Mouse (Mus musculus) fat pad, adult 2 months (tissue): ENCODE measurements around the gene Gm10271.

ENCODE experiments used
- DNase-seq: peaks from one replicate; pipeline ENCODE4 v3.0.0-alpha.2; 2011; ENCODE audit warnings: low read depth, low spot score; ENCODE audit errors: extremely low read depth

The Gm10271 gene

GRCm38 (mm10) chr10:116972509-116972908, at the start of gene Gm10271:
Gene Gm10271 (minus strand): TSS chr10:116972609.
- no peak for DNase-seq

GRCm38 (mm10) chr10:117021020-117021754, 48.8 kb upstream of the Gm10271 start:
- no peak for DNase-seq

- DNase-seq = no peak
Measured at GRCm38 (mm10) chr10:117018281-117018840, 46.0 kb upstream of the Gm10271 start.

GRCm38 (mm10) chr10:117014565-117014964, 42.2 kb upstream of the Gm10271 start:
- DNase-seq = no peak

GRCm38 (mm10) chr10:117013689-117014390, 41.4 kb upstream of the Gm10271 start:
- DNase-seq = no peak

GRCm38 (mm10) chr10:117011047-117011446, 38.6 kb upstream of the Gm10271 start:
- DNase-seq = no peak

- no peak for DNase-seq
Measured at GRCm38 (mm10) chr10:117009691-117010090, 37.3 kb upstream of the Gm10271 start.

- DNase-seq = no peak
Measured at GRCm38 (mm10) chr10:117005707-117006464, 33.5 kb upstream of the Gm10271 start.

- no peak for DNase-seq
Measured at GRCm38 (mm10) chr10:117004695-117005094, 32.3 kb upstream of the Gm10271 start.

GRCm38 (mm10) chr10:117000975-117001374, 28.6 kb upstream of the Gm10271 start:
- DNase-seq = no peak

- DNase-seq = no peak
Measured at GRCm38 (mm10) chr10:116998716-116999455, 26.5 kb upstream of the Gm10271 start.

- DNase-seq = no peak
Measured at GRCm38 (mm10) chr10:116996236-116996600, 23.8 kb upstream of the Gm10271 start.

GRCm38 (mm10) chr10:116995584-116996235, 23.3 kb upstream of the Gm10271 start:
- no peak for DNase-seq

GRCm38 (mm10) chr10:116995162-116995561, 22.8 kb upstream of the Gm10271 start:
- DNase-seq = no peak

GRCm38 (mm10) chr10:116993971-116994370, 21.6 kb upstream of the Gm10271 start:
- DNase-seq = no peak

- no peak for DNase-seq
Measured at GRCm38 (mm10) chr10:116986264-116987082, 14.1 kb upstream of the Gm10271 start, which contains the start of gene Best3. Gene Best3 (plus strand): TSS chr10:116986314.

GRCm38 (mm10) chr10:116984836-116985235, 12.4 kb upstream of the Gm10271 start:
- DNase-seq = no peak

- no peak for DNase-seq
Measured at GRCm38 (mm10) chr10:116982526-116982925, 10.1 kb upstream of the Gm10271 start.

- no peak for DNase-seq
Measured at GRCm38 (mm10) chr10:116980888-116981287, 8.5 kb upstream of the Gm10271 start.
